Mouse (Mus musculus): ENCODE measurements around the gene Smndc1.
"Not testable (repeated sequence)": the region's sequence is repeated elsewhere in the genome, so short reads cannot be mapped to it uniquely, and the experiment has no call there.

Smndc1 gene

DNA sequence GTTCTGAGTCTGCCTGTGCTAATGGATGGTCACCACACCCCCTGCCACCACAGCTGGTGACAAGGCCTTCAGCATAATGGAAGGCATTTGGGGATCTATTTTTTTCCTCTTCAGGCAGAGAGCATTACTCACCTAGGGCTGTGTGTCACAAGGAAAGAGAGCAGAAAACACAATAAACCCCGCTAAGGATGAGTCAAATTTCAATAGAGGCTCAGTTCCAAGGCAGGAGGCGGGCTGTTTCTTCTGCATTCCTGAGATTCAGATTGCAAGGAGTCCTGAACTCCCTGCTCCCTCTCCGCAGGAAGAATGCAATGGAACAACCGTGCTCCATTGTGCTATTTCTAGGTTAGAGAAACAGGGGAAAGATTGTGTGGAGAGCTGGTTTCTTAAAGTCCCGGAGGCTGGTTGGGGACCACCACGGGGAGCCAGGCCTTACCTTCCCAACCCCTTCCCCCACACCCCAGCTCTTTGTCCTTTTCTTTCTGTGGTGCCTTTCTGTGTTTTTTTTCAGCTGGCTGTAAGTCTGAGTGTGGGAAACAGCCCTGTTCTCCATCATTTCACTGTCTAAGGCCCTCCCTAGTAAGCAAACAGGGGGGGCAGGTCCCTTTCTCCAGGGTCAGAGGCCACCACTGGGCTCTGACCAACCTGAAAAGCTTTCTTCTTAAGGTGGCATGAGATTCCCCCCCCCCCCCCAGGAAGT is 21.9 kb upstream of the Smndc1 start:
- DNase-seq (ENCODE audit: low spot score in 2 of 2) = no peak

DNA sequence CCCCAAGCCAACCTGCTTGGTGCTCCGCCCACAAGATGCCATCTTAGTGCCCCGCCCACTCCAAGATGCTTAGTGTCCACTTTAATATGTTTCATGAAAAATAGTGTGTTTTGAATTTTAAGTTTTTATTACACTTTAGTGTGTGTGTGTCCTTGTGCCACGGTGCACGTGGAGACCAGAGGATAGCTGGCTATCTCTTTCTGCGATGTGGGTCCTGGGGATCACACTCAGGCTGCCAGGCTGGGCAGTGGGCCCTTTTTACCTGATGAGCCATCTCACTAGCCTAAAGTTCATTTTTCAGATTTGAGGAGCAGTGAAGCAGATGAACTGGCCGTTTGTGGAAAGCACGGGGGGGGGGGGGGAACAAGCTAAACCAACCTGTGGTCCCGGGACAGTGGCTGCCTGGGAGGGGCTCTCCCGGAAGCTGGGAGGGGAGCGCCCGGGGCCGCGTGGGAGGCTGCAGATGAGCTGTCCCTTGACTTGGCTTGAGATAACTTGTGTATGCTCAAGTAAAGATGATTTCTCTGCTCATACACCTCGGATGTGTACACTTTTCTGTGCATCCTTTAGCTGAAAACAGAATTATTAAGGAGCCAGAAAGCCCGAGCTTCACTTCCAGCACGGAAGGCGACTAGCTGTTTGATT is 19.4 kb upstream of the Smndc1 start:
- DNase-seq (ENCODE audit: low spot score in 2 of 2) = no peak

DNA sequence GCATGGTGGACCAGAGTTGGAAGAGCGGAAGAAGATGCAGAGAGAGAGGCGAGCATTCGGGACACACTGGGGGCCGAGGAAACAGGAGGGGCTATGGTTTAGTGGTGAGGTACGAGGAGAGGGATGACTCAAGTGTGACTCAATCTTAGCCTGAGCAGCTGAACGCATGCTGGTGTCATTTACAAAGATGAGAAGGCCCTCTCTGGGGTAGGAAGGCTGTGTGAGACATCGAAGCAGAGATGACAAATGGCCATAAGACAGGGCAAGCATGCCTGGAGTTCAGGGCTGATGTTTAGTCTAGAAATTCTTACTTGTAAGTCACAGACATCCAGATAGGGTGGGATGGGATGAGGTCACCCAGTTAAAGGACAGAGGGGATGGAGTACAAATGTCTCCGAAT is 18.0 kb upstream of the Smndc1 start:
- no peak for DNase-seq (ENCODE audit: low spot score in 2 of 2)

DNA sequence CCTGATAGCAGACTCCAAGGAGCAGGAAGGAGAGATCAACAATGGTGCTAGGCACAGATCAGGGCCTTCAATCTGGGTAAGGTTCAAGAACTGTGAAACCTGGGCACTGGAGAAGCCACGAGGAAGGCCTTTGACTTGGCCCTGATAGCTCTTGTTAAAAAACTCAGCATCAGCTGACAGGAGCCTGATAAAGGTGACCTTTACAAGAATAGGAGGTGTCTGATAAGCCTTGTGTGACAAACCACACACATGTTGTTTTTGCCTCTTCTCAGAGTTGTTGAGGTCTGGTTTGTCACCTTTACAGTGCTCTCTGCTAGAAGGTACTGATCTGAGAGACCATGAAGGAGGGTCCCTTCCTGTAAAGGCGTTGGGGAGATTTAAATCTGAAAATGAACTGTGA is 17.0 kb upstream of the Smndc1 start:
- DNase-seq (ENCODE audit: low spot score in 2 of 2) = no peak

- no peak for DNase-seq (ENCODE audit: low spot score in 2 of 2)
Observed at GRCm38 (mm10) chr19:53405810-53406209, 15.4 kb upstream of the Smndc1 start.

- no peak for DNase-seq (ENCODE audit: low spot score in 2 of 2)
Observed at GRCm38 (mm10) chr19:53404837-53405356, 14.5 kb upstream of the Smndc1 start.

DNA sequence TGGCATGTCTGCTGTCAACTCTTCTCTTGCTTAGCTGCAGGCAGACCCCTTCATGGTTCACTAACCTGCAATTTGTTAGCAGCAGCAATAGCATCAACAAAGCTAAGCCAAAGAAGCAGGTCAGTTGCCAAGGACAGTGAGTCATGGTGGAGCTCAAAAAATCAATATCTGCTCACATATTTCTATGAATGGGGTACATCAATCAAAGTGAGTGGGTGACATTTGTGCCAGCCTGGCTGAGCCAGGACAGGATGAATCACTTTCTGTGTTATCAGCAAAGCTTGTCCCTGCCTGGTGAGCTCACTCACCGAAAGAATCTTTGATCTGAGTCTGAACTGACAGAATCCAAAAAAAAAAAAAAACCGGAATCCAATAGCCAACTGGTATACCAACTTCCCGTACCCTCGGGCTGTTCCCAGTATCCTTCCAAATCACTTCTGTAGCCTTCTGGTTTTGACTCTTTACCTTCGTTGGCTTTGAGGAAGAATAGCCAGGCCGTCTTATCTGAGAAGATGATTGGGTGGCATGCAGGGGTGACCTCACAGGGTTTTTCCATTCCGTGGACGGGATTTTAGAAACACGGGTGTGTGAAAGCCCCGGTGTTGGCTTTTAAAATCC is 13.9 kb upstream of the Smndc1 start:
- DNase-seq (ENCODE audit: low spot score in 2 of 2) = no peak

- DNase-seq (ENCODE audit: low spot score in 2 of 2) = no peak
Observed at GRCm38 (mm10) chr19:53402741-53403432, 12.5 kb upstream of the Smndc1 start.

DNA sequence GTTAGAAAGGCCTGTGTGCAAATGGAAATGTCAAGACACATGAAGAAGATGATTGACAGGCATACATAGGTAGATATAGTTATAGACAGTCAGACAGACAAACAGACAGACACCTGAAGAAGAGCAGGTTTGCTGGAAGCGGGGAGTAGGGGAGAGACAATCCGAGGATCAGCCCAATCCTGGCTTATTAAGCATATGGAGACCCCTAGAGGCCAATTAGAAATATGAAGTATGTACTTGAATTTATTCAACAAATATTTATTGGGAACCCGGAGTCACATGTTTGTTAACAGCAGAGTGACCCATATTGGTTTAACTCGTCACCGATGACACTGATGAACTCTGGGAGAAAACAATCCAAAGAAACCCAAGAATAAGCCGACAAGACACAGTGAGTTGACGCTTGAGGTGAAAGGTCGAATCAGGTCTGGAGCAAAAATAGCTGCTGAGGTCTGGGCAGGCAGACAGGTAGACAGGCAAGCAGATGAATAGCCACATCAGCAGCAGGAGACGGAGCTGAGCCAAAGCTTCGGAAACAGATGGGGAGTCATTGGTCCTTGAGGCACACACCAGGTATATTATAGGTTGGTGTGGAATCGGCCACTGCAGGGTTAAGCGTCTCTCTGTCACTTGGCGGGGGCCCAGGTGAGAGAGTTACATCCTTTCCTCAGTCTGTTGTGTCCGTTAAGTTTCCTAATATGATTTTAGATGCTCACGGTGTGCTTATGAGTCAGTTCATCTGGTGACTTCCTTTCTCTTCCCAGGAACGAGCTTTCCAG is 10.1 kb upstream of the Smndc1 start:
- DNase-seq (ENCODE audit: low spot score in 2 of 2) = no peak

GRCm38 (mm10) chr19:53399213-53399612 is 8.8 kb upstream of the Smndc1 start:
- DNase-seq (ENCODE audit: low spot score in 2 of 2) = no peak

GRCm38 (mm10) chr19:53397451-53398233 is 7.3 kb upstream of the Smndc1 start:
- DNase-seq (ENCODE audit: low spot score in 2 of 2) = no peak

GRCm38 (mm10) chr19:53395805-53396204 is 5.4 kb upstream of the Smndc1 start:
- not testable (repeated sequence) for DNase-seq (ENCODE audit: low spot score in 2 of 2)

DNA sequence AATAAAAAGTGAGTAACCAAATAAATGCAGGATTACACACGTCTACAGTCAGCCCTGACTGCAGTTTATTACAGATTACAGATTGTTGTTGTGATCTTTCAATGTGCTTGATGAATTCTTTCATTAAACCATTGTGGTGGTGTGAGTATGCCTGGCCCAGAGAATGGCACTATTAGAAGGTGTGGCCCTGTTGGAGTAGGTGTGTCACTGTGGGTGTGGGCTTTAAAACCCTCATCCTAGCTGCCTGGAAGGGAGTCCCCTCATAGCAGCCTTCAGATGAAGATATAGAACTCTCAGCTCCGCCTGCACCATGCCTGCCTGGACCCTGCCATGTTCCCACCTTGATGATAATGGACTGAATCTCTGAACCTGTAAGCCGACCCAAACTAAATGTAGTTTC is 4.6 kb upstream of the Smndc1 start:
- not testable (repeated sequence) for DNase-seq (ENCODE audit: low spot score in 2 of 2)

GRCm38 (mm10) chr19:53394552-53394951 is 4.2 kb upstream of the Smndc1 start:
- no peak for DNase-seq (ENCODE audit: low spot score in 2 of 2)

GRCm38 (mm10) chr19:53393646-53394045 is 3.3 kb upstream of the Smndc1 start:
- DNase-seq (ENCODE audit: low spot score in 2 of 2) = no peak

DNA sequence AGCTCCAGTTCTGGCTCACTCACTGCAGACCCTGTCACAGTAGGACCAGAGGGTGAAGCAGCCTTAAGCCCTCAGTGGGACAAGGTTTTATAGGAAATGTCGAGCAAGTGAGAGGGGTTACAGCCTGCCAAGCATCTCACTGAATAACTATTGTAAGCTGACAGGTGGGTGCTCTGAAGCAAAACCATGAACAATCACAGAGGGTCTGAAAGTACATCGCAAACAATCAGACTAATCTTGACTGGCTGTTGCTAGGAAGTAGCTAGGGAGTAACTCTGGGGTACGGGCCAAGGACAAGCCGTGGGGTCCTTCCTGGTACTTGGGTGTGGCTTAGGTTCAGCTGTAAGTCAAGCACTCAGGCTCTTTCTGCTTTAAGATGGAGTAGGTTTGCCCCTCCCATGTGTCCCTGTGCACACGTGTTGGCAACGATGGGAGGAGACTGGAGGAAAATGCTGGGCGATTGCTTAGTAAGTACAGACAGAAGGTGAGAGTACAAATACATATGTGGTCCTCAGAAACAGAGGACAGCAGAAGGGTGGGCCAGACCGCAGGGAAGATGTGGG is 2.5 kb upstream of the Smndc1 start:
- no peak for DNase-seq (ENCODE audit: low spot score in 2 of 2)

- no peak for DNase-seq (ENCODE audit: low spot score in 2 of 2)
Observed at GRCm38 (mm10) chr19:53391787-53392186, 1.4 kb upstream of the Smndc1 start.

- DNase-seq (ENCODE audit: low spot score in 2 of 2) = no peak
Observed at GRCm38 (mm10) chr19:53391386-53391785, 1.0 kb upstream of the Smndc1 start.

DNA sequence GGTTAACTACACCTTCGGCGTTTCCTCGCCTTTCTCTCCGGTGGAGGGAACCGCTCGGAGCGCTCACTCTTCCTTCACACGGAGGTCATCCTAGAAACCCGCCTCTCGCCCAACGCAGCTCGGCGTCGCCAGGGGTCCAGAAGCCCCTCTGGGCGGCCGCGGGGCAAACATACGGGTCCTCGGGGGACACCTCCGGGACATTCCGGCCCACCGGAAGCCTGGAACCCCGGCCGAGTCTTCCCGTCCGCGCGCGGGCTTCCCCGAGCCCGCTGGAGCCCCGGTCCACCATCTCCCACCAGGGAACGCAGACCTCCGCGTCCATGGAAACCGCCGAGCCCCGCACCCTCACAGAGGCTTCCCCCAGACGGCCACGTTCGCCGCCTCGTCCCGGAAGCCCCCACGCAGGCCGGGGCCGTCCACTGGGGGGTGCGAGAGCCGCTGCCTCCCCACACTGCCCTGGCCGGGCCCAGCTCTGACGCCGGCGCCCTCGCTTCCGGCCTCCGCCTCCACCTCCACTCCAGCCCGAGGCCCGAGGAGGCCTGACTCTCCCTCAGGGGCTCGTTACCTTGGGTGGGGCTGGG is 437 bp downstream of the Smndc1 start:
- peak in 1 of 2 experiments; percentile 38 for DNase-seq (ENCODE audit: low spot score in 2 of 2)

GRCm38 (mm10) chr19:53389417-53389816 is 961 bp downstream of the Smndc1 start:
- DNase-seq (ENCODE audit: low spot score in 2 of 2) = no peak
